Mouse (Mus musculus) liver, adult 2 months (tissue): ENCODE measurements around the gene Tars.

Experiments used
- CTCF ChIP-seq: fragments of 200-500 bp; IDR thresholded peaks from 2 replicates; pipeline ENCODE4 v1.5.1; 2011; ENCODE audit warnings: low read depth, low read length, control low read depth
- POLR2A ChIP-seq: fragments of 200-500 bp; IDR thresholded peaks from 2 replicates; pipeline ENCODE4 v1.6.1; 2011; ENCODE audit warnings: low read length, control low read depth; ENCODE audit not compliant: insufficient read depth; ENCODE audit errors: extremely low read depth

- TF ChIP-seq CTCF (peak; percentile 64), POLR2A (no peak)
These were observed 7.9 kb upstream of the Tars start for GRCm38 (mm10) chr15:11407381-11407780.
